Mouse (Mus musculus) lung, postnatal 36 days (tissue): ENCODE measurements around the gene Klhl2.

Source experiments
- DNase-seq: peaks from one replicate; pipeline ENCODE4 v3.0.0; 2022; ENCODE audit warnings: mixed read lengths

Klhl2 gene

DNA sequence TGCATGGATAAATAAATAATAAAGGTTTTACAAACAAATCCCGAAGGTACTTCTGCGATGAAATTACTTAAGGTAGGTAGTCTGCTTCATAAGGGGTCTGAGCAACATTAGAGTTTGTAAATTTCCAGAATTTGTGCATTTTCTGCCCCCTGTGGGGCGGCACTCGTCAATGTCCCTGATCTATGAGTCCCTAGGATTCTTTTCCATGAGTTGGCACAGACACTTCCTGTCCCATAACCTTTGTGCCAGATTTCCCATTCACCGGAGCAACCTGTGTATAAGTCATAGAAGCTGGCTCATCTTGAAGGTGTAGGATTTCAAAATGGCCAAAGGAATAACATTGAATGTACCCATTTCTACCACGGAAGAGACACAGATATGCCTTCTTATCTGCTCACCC is 159.5 kb downstream of the Klhl2 start:
- no peak for DNase-seq
